ENCODE assay signal across 30 mouse cellular contexts in genomic region chr9:118491195-118491594, GRCm38 (mm10). TPM values are rescaled to one million over a fixed set of nuclear protein-coding genes. Genes with fewer than 3 reads are reported as not detected.
"Had no signal": no experiment of that assay in that cellular context is flagged by ENCODE, and none has a peak within 500 bp of the region (broad histone marks: within the 10 kb centered on the region; RNA-seq: fewer than 3 reads in every experiment).

No protein-coding gene starts in this region.

- H3K4me3 ChIP-seq: embryonic facial prominence, embryonic 10.5 days; embryonic facial prominence, embryonic 12.5 days; embryonic facial prominence, embryonic 13.5 days; embryonic facial prominence, embryonic 15.5 days; erythroblast, embryonic 14.5 days; forebrain, embryonic 10.5 days; forebrain, embryonic 12.5 days; forebrain, embryonic 13.5 days; forebrain, embryonic 15.5 days; gastrocnemius, adult 2 months; heart, adult 2 months had no signal

- H3K9me3 ChIP-seq: embryonic facial prominence, embryonic 10.5 days; embryonic facial prominence, embryonic 12.5 days; embryonic facial prominence, embryonic 13.5 days; embryonic facial prominence, embryonic 15.5 days; forebrain, embryonic 12.5 days; forebrain, embryonic 13.5 days; forebrain, embryonic 15.5 days had no signal

- DNase-seq: cerebellum, adult 9-10 months; cerebellum, adult 9-11 months; cerebellum, postnatal 10 days; cerebellum, postnatal 14 days; cerebellum, postnatal 25 days; cerebellum, postnatal 36 days; embryo, embryonic 11 days; forebrain, postnatal 0 days; gastrocnemius, adult 2 months; gastrocnemius, postnatal 10 days; gastrocnemius, postnatal 14 days; gastrocnemius, postnatal 25 days; gastrocnemius, postnatal 36 days; heart, adult 11 months; heart, adult 18-20 months; heart, adult 2 months had no signal

- H3K27ac ChIP-seq: embryonic facial prominence, embryonic 10.5 days; embryonic facial prominence, embryonic 12.5 days; embryonic facial prominence, embryonic 13.5 days; embryonic facial prominence, embryonic 15.5 days; forebrain, embryonic 10.5 days; forebrain, embryonic 12.5 days; forebrain, embryonic 13.5 days; forebrain, embryonic 15.5 days; gastrocnemius, adult 2 months; heart, adult 2 months had no signal

- H3K36me3 ChIP-seq: embryonic facial prominence, embryonic 10.5 days; embryonic facial prominence, embryonic 12.5 days; embryonic facial prominence, embryonic 13.5 days; embryonic facial prominence, embryonic 15.5 days; forebrain, embryonic 10.5 days; forebrain, embryonic 12.5 days; forebrain, embryonic 15.5 days had no signal

- H3K9ac ChIP-seq: embryonic facial prominence, embryonic 12.5 days; embryonic facial prominence, embryonic 13.5 days; embryonic facial prominence, embryonic 15.5 days; forebrain, embryonic 12.5 days; forebrain, embryonic 13.5 days; forebrain, embryonic 15.5 days; forebrain, postnatal 0 days had no signal

RNA-seq across cellular contexts. Expression of gene Eomes, which starts 13.2 kb away (rescaled TPM):
- total RNA-seq: common myeloid progenitor, adult 5-6 weeks; gastrocnemius, adult 18-20 months; gastrocnemius, adult 2 months; gastrocnemius, adult 8-10 months; gastrocnemius, postnatal 10 days; gastrocnemius, postnatal 14 days; gastrocnemius, postnatal 25 days; gastrocnemius, postnatal 36 days; gastrocnemius, postnatal 4 days; granulocyte monocyte progenitor cell, adult 5-6 weeks had no signal
- polyA plus RNA-seq: embryonic facial prominence, embryonic 15.5 days; erythroblast, embryonic 14.5 days had no signal
